Mouse (Mus musculus): Measurements from ENCODE around the gene Cyp2c65. TPM values are rescaled to one million over a fixed set of nuclear protein-coding genes. Genes with fewer than 3 reads are reported as not detected.
"Not testable (repeated sequence)": the region's sequence is repeated elsewhere in the genome, so short reads cannot be mapped to it uniquely, and the experiment has no call there.

The Cyp2c65 gene
- polyA plus RNA-seq (2015; fragmentation: Nextera tagmentation; extraction: Ambion mirVana) = not detected in 2 replicates

DNA sequence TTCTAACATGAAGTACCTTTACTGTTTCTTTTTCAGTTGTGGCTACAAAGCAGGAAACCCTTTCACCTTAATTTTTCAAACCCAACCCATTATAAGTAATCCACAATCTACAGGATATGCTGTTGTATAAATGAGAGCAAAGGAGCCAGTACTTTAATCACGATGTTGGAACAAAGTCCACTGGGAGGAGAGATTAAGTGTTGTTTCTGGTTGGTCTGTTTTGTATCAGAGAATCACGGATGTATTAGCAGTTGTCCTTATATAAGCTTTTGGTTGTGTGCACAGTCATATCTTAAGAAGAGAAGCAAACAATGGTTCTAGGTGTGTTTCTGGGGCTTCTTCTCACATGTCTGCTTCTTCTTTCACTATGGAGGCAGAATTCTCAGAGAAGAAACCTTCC, at the start of gene Cyp2c65:
Cyp2c65 (plus strand) TSS at position 297 of the 400 bp plus-strand sequence.
- H3K4me1 ChIP-seq (replicated peaks) = no peaks in the 10 kb centered on the region
- H3K36me3 ChIP-seq = no peaks in the 10 kb centered on the region
- 44% methylated on average over 2 of the region's 2 CpGs for WGBS (ENCODE audit: insufficient replicate concordance)
- H3K9me3 ChIP-seq (replicated peaks) = no peaks in the 10 kb centered on the region
- H3K4me3 ChIP-seq (replicated peaks) = no peak within 1 kb of the TSS
- H3K27me3 ChIP-seq = no peaks in the 10 kb centered on the region
- H3K9ac ChIP-seq = no peak within 1 kb of the TSS
- DNase-seq (no peak), ATAC-seq (ENCODE audit: low read depth) (no peak)
- H3K4me2 ChIP-seq = no peak within 1 kb of the TSS
- no peak within 1 kb of the TSS for H3K27ac ChIP-seq

DNA sequence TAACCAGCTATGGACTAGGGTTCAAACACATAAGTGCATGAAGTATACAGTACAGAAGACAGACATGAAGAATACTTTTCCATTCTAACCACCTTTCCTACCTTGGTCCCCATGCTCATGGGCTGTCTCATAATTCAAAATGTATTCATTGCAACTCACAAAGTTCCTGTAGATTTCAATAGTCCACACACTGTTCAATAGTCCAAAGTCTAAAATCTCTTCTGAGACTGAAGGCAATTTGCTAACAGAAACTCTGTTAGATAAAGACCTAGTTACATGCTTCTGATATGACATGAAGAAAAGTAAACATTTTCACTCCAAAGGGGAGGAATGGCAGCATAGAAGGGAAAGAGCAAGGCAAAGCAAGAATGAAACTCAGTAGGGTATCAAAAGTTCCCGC, 2.9 kb upstream of the Cyp2c65 start:
- no peaks in the 10 kb centered on the region for H3K4me1 ChIP-seq (replicated peaks)
- DNase-seq (no peak), ATAC-seq (ENCODE audit: low read depth) (no peak)
- WGBS (ENCODE audit: insufficient replicate concordance) = 82% methylated on average over 1 of the region's 1 CpGs
- H3K36me3 ChIP-seq = no peaks in the 10 kb centered on the region
- no peak overlapping the region for H3K27ac ChIP-seq
- H3K9ac ChIP-seq = no peak overlapping the region
- H3K27me3 ChIP-seq = no peaks in the 10 kb centered on the region
- H3K4me2 ChIP-seq = no peak overlapping the region
- H3K9me3 ChIP-seq (replicated peaks) = no peaks in the 10 kb centered on the region; the same call in 1 of the 2 replicates
- H3K4me3 ChIP-seq (replicated peaks) = no peak overlapping the region

DNA sequence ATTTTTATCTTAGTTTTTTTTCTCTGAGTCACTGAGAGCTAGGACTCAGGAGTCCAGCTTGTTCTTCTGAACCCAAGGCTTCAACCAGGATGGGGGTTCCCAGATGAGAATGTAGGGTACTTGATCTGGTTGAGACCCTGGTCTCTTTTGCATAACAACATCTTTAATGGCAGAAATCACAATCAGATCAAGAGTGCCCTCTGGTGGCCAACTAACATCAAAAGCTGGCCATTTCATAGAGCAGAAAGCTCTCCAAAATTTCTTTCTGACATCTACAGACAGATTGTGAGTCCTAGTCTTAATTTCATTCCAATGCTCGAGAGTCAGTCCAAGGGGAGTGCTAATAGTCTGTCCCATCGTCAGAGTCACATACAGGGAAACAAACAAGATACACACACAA, 38.0 kb downstream of the Cyp2c65 start:
- not testable (repeated sequence) for H3K4me1 ChIP-seq (replicated peaks); H3K4me2 ChIP-seq; H3K27me3 ChIP-seq; H3K4me3 ChIP-seq (replicated peaks); H3K27ac ChIP-seq; H3K9ac ChIP-seq; DNase-seq; H3K36me3 ChIP-seq; ATAC-seq (ENCODE audit: low read depth)
- WGBS (ENCODE audit: insufficient replicate concordance) = 47% methylated on average over 2 of the region's 2 CpGs
- peaks cover 18% of the 10 kb centered on the region for H3K9me3 ChIP-seq (replicated peaks)

DNA sequence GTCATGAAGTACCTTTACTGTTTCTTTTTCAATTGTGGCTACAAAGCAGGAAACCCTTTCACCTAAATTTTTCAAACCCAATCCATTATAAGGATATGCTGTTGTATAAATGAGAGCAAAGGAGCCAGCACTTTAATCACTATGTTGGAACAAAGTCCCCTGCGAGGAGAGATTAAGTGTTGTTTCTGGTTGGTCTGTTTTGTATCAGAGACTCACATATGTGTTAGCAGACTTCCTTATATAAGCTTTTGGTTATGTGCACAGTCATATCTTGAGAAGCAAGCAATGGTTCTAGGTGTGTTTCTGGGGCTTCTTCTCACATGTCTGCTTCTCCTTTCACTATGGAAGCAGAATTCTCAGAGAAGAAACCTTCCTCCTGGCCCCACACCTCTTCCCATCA, 52.8 kb downstream of the Cyp2c65 start, which contains the start of gene Cyp2c66:
Cyp2c66 (plus strand) TSS at position 255 of the 400 bp plus-strand sequence.
- no peak within 1 kb of the TSS for H3K4me2 ChIP-seq
- H3K9me3 ChIP-seq (replicated peaks) = no peaks in the 10 kb centered on the region
- no peak for DNase-seq
- WGBS (ENCODE audit: insufficient replicate concordance) = 47% methylated on average over 1 of the region's 1 CpGs
- H3K4me3 ChIP-seq (replicated peaks) = no peak within 1 kb of the TSS
- H3K27ac ChIP-seq = no peak within 1 kb of the TSS
- H3K27me3 ChIP-seq = no peaks in the 10 kb centered on the region
- H3K9ac ChIP-seq = no peak within 1 kb of the TSS
- H3K36me3 ChIP-seq = no peaks in the 10 kb centered on the region
- ATAC-seq (ENCODE audit: low read depth) = no peak
- H3K4me1 ChIP-seq (replicated peaks) = no peaks in the 10 kb centered on the region

Other genes with a start within 250 kb of the Cyp2c65 start
- 5.8 and 7.3 TPM in 2 replicates for gene Noc3l, start 241.8 kb upstream of the Cyp2c65 start, polyA plus RNA-seq (2015; fragmentation: Nextera tagmentation; extraction: Ambion mirVana)
- 1.2 and 1.4 TPM in 2 replicates for gene Tbc1d12, start 224.4 kb upstream of the Cyp2c65 start, polyA plus RNA-seq (2015; fragmentation: Nextera tagmentation; extraction: Ambion mirVana)
- 33.0 and 52.0 TPM in 2 replicates for gene Hells, start 130.1 kb upstream of the Cyp2c65 start, polyA plus RNA-seq (2015; fragmentation: Nextera tagmentation; extraction: Ambion mirVana)
- not detected in 2 replicates for gene Cyp2c55, start 54.0 kb upstream of the Cyp2c65 start, polyA plus RNA-seq (2015; fragmentation: Nextera tagmentation; extraction: Ambion mirVana)
- gene Cyp2c66, start 52.9 kb downstream of the Cyp2c65 start, polyA plus RNA-seq (2015; fragmentation: Nextera tagmentation; extraction: Ambion mirVana) = not detected in 2 replicates
- not detected in 2 replicates for gene Cyp2c29, start 208.4 kb downstream of the Cyp2c65 start, polyA plus RNA-seq (2015; fragmentation: Nextera tagmentation; extraction: Ambion mirVana)

Data from liver, embryonic 13.5 days (tissue).